Mouse (Mus musculus) liver, embryonic 15.5 days (tissue): ENCODE results near the gene Znrf1. TPM values are rescaled to one million over a fixed set of nuclear protein-coding genes. Genes with fewer than 3 reads are reported as not detected.
A peak's percentile ranks its signal among the peaks of the same experiment; 100 is the strongest.

Experiments
- ATAC-seq: fragments of 200-750 bp; cut with Nextera tagmentation; 2 replicates; pipeline ENCODE4 v1.8.0; 2017; ENCODE audit warnings: moderate number of reproducible peaks, mild to moderate bottlenecking, moderate library complexity; ENCODE audit not compliant: insufficient read depth
- H3K27ac ChIP-seq: fragments of 300-500 bp; sonication (generic); replicated peaks from 2 replicates; pipeline ENCODE4 v1.5.1; 2015; ENCODE audit warnings: mild to moderate bottlenecking, inconsistent platforms
- H3K27me3 ChIP-seq: fragments of 300-500 bp; sonication (generic); 2 replicates; pipeline ENCODE4 v1.6.1; 2015; ENCODE audit warnings: mild to moderate bottlenecking, inconsistent platforms
- H3K36me3 ChIP-seq: fragments of 300-500 bp; sonication (generic); replicated peaks from 2 replicates; pipeline ENCODE4 v1.6.1; 2015; ENCODE audit warnings: moderate library complexity, mild to moderate bottlenecking, inconsistent platforms
- H3K4me1 ChIP-seq: fragments of 300-500 bp; sonication (generic); replicated peaks from 2 replicates; pipeline ENCODE4 v1.6.1; 2015; ENCODE audit warnings: inconsistent platforms
- H3K4me2 ChIP-seq: fragments of 300-500 bp; sonication (generic); 2 replicates; pipeline ENCODE4 v1.6.1; 2015; ENCODE audit warnings: moderate library complexity, mild to moderate bottlenecking, inconsistent platforms
- H3K4me3 ChIP-seq: fragments of 300-500 bp; sonication (generic); replicated peaks from 2 replicates; pipeline ENCODE4 v1.5.1; 2015; ENCODE audit warnings: mild to moderate bottlenecking, inconsistent platforms
- H3K9ac ChIP-seq: fragments of 300-500 bp; sonication (generic); 2 replicates; pipeline ENCODE4 v1.6.1; 2015; ENCODE audit warnings: moderate library complexity, mild to moderate bottlenecking, inconsistent platforms
- H3K9me3 ChIP-seq: fragments of 300-500 bp; sonication (generic); replicated peaks from 2 replicates; pipeline ENCODE4 v1.6.1; 2016; ENCODE audit warnings: inconsistent platforms
- WGBS: fragments of 180-500 bp; shearing (Covaris S2); methylation state at CpG from one replicate; pipeline ENCODE4 v1.1.7; 2015; ENCODE audit warnings: mixed read lengths; ENCODE audit not compliant: insufficient replicate concordance; 5-methylcytosine and 5-hydroxymethylcytosine counted together
- polyA plus RNA-seq: library from polyadenylated mRNA; unstranded; fragments of >200 nt; fragmentation: Nextera tagmentation; extraction: Ambion mirVana; gene quantifications from 2 replicates; pipeline ENCODE4 v1.2.1, GENCODE M21; 2015

Gene Znrf1
- polyA plus RNA-seq, 1 experiment from 2014 or later = 6.6 TPM

DNA sequence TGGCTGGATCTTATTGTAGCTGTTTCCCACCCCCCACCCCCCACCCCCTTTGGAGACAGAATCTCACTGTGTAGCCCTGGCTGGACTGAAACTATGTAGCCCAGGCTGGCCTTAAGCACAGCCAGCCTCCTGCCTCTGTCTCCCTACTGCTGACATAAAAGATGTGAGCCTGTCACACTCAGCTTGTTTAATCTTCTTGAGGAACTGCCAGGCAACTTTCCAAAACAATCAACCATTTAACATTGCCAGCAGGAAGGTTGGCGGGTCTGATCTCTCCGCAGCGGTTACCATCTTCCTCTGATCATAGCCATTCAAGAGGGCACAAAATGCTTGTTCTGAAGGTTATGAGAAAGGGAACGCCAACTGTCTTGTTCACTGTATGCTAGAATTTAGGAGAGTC lies 2.4 kb upstream of the Znrf1 start:
- Histone ChIP-seq H3K27ac (no peak overlapping the region), H3K4me1 (peaks cover 19% of the 10 kb centered on the region), H3K4me2 (no peak overlapping the region), H3K27me3 (peaks cover 11% of the 10 kb centered on the region; the same call in 1 of the 2 replicates), H3K9me3 (no peaks in the 10 kb centered on the region), H3K36me3 (no peaks in the 10 kb centered on the region), H3K9ac (no peak overlapping the region), H3K4me3 (no peak overlapping the region)
- no peak for ATAC-seq
- WGBS = 72% methylated on average over 4 of the region's 4 CpGs

DNA sequence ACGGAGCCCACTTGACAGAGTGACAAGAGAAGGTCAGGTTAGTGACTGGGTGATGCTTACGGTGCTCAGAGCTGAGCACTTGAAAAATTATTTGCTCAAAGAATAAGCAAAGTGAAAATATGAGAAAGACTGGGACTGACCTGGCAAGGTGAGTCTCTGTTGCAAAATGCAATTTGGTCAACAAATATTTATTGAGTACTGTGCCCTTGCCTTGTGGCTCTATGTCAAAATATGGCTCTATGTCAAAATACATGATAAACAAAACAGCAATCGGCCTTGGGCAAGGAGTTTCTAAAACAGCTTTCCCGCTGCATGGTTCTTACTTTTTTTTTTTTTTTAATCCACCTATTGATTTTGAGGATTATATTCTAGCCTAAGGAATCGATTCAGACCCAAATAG lies 406 bp upstream of the Znrf1 start:
- peak overlapping the region; percentile 75; the same call in 1 of the 2 replicates for H3K4me3 ChIP-seq
- 62% methylated on average over 5 of the region's 5 CpGs for WGBS
- H3K4me2 ChIP-seq = peak overlapping the region; percentile 99; the same call in 1 of the 2 replicates
- H3K27ac ChIP-seq = no peak overlapping the region
- peaks cover 29% of the 10 kb centered on the region for H3K4me1 ChIP-seq
- no peaks in the 10 kb centered on the region for H3K36me3 ChIP-seq
- H3K9me3 ChIP-seq = no peaks in the 10 kb centered on the region
- H3K9ac ChIP-seq = no peak overlapping the region
- ATAC-seq = no peak
- H3K27me3 ChIP-seq = peaks cover 11% of the 10 kb centered on the region; the same call in 1 of the 2 replicates

DNA sequence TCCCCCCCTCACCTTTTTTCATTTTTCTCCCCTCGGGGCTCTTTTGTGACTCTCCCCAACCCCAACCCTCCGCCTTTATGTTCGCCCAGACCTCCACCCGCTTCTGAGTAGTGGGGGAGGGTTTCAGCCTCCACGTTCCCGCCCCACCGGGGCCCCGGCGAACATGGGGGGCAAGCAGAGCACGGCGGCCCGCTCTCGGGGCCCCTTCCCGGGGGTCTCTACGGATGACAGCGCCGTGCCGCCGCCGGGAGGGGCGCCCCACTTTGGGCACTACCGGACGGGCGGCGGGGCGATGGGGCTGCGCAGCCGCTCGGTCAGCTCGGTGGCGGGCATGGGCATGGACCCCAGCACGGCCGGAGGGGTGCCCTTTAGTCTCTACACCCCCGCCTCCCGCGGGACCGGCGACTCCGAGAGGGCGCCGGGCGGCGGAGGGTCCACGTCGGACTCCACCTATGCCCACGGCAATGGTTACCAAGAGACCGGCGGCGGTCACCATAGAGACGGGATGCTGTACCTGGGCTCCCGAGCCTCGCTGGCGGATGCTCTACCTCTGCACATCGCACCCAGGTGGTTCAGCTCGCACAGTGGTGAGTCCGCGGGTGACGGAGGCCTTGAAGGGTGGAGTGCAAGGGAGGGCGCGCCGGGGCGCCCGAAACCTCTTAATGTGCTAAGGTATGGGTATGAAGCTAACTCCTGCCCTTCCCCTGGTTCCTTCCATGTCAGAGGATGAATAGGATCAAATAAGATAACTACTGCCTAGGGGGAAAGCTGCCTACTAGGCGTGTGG lies 1.3 kb downstream of the Znrf1 start:
- Histone ChIP-seq H3K36me3 (no peaks in the 10 kb centered on the region), H3K4me1 (peaks cover 40% of the 10 kb centered on the region), H3K4me2 (peak overlapping the region; percentile 99), H3K27ac (peak overlapping the region; percentile 73), H3K27me3 (peaks cover 11% of the 10 kb centered on the region; the same call in 1 of the 2 replicates), H3K9me3 (no peaks in the 10 kb centered on the region), H3K9ac (peak overlapping the region; percentile 75), H3K4me3 (peak overlapping the region; percentile 75)
- ATAC-seq = peak; percentile 23
- WGBS = under 1% methylated on average over 63 of the region's 64 CpGs

DNA sequence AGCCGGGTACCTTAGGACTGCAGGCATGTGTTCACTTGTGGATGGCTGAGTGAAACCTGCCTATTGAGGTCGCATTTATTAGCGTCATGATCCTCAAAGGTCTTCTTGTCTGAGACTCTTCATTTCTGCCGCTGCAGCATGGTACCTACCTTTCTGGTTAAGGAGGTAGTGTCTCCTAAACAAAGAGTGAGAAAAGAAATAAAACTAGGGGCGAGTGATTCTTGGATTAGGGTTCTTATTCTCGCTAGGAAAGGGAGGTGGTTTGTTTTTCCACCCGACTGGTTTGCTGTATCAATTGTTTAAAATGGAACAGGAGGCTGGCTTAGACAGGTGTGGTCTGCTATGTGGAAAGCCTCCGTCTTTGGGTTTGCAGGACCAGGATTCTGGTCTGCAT lies 1.9 kb downstream of the Znrf1 start:
- Histone ChIP-seq H3K27ac (0 out of 2 replicates have a peak overlapping the region, but pooled peaks have one; percentile 3), H3K36me3 (no peaks in the 10 kb centered on the region), H3K4me2 (peak overlapping the region; percentile 99), H3K4me1 (peaks cover 44% of the 10 kb centered on the region), H3K27me3 (peaks cover 11% of the 10 kb centered on the region; the same call in 1 of the 2 replicates), H3K4me3 (peak overlapping the region; percentile 75), H3K9ac (peak overlapping the region; percentile 75; the same call in 1 of the 2 replicates), H3K9me3 (no peaks in the 10 kb centered on the region)
- 11% methylated on average over 8 of the region's 8 CpGs for WGBS
- ATAC-seq = no peak

DNA sequence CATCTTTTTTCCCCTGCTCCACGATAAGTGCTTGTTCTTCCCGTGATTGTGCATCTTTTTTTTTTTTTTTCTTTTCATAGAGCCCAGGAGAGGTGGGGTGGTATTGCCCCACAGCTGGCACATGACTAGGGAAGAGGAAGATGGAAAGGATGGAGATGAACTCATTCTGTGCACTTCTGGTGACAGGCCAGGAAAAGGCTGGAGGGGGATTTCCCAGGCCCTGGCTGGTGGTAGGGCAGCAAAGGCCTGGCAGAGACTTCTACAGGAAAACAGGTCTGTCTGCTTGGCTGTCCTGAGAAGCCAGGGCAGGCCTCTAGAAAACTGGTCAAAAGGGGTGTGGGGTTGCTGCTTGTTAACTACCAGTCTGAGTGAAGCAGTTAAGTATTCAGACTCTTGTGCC lies 2.3 kb downstream of the Znrf1 start:
- peaks cover 48% of the 10 kb centered on the region for H3K4me1 ChIP-seq
- H3K4me3 ChIP-seq = peak overlapping the region; percentile 75
- ATAC-seq = no peak
- peak overlapping the region; percentile 75; the same call in 1 of the 2 replicates for H3K9ac ChIP-seq
- peaks cover 11% of the 10 kb centered on the region; the same call in 1 of the 2 replicates for H3K27me3 ChIP-seq
- H3K36me3 ChIP-seq = no peaks in the 10 kb centered on the region
- WGBS = 6% methylated on average over 2 of the region's 2 CpGs
- no peak overlapping the region for H3K27ac ChIP-seq
- peak overlapping the region; percentile 99 for H3K4me2 ChIP-seq
- no peaks in the 10 kb centered on the region for H3K9me3 ChIP-seq

DNA sequence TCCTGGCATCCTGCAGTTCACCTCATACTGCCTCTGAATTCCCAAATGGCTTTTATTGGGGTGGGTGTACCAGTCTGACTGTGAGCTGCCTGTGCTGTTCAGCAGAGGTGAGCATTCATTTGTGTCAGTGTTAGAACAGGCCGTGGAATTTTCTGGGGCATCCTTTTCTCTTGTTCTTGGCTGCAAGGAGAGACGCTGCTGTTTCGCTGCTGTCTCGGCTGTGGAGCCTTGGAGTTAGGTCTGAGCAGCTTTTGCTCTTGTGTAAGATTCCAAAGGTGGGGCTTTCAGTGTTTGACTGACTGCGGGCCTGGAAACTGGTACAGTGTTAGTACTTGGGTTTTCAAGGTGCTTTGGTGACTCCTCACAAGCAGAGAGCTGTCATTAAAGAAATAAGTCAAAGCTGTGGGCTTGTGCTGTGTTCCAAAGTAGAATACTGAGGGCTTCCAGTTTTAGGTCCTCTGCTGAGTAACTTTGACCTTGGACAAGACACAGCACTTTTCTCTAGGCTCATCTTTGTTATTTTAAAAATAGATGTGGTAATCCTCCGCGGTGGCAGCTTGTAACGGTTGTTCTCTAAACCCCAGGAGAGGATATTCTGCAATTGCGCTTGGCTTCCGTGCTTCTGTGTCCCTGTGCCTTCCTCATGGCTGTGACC lies 3.7 kb downstream of the Znrf1 start:
- no peak for ATAC-seq
- H3K9me3 ChIP-seq = no peaks in the 10 kb centered on the region
- peaks cover 11% of the 10 kb centered on the region; the same call in 1 of the 2 replicates for H3K27me3 ChIP-seq
- H3K9ac ChIP-seq = no peak overlapping the region
- H3K36me3 ChIP-seq = no peaks in the 10 kb centered on the region
- peak overlapping the region; percentile 22 for H3K4me3 ChIP-seq
- H3K4me2 ChIP-seq = peak overlapping the region; percentile 99
- H3K27ac ChIP-seq = peak overlapping the region; percentile 53
- 26% methylated on average over 10 of the region's 10 CpGs for WGBS
- peaks cover 58% of the 10 kb centered on the region for H3K4me1 ChIP-seq

DNA sequence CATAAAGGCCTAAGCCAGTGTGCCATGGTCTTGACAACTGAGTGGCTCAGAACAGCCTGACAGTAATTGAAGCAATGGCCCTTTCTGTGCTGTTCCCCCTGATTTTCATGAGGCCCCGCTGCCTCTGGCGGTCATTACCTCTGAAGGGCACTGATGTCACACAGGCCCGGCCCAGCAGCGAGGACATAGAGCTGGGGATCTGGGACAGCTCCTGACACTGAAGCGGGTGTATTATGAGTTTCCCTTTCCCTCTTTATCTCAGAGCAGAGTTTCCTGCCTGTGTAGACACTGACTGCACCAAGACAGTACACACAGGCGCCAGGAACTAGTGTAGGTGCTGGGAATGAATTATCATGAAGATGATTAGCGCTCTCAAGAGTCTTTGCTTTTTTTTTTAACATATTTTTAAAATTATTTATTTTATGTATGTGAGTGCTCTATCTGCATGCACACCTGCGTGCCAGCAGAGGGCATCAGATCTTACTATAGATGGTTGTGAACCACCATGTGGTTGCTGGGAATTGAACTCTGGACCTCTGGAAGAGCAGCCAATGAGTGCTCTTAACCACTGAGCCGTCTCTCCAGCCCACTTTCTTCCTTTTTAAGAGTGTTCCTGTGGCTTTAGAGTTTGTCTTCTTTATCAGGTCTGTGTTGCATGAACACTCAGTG lies 7.9 kb downstream of the Znrf1 start:
- Histone ChIP-seq H3K27ac (no peak overlapping the region), H3K27me3 (no peaks in the 10 kb centered on the region), H3K9ac (no peak overlapping the region), H3K4me2 (no peak overlapping the region), H3K4me3 (no peak overlapping the region), H3K36me3 (no peaks in the 10 kb centered on the region), H3K4me1 (peaks cover 47% of the 10 kb centered on the region), H3K9me3 (no peaks in the 10 kb centered on the region)
- no peak for ATAC-seq
- WGBS = 50% methylated on average over 9 of the region's 9 CpGs

DNA sequence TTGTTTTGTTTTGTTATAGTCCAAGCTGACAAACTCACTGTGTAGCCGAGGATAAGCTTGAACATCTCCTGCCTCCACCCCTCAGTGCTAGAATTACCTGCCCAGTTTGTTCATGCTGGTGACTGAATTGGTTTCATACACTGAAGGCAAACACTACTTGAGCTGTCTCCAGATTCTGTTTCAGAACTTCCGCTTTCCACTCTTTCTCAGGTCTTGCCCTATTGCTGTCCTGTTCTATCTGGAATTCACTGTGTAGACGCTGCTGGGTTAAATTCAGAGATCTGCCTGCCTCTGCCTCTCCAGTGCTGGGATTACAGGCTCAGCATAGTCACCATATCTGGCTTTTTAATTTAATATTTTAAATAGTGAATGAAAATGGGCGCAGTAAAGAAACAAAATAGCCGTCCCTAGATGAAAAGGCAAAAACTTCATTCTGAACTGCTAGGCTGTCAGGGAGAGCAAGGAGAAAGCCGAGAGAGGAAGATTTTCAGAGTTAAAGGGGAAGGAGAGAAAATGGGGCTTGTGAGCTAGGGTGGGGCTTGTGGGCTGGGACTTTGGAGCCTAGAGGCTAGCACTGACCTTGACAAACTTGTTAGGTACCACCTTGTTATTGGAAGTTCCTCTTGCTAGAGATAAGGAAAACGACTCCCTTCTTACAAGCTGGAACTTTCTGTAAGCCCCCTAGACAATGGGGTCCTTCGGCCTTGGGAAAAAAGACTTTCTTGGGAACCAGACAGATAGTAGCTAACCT lies 9.7 kb downstream of the Znrf1 start:
- Histone ChIP-seq H3K4me3 (no peak overlapping the region), H3K4me2 (no peak overlapping the region), H3K9me3 (no peaks in the 10 kb centered on the region), H3K36me3 (no peaks in the 10 kb centered on the region), H3K9ac (no peak overlapping the region), H3K27ac (no peak overlapping the region), H3K27me3 (no peaks in the 10 kb centered on the region), H3K4me1 (peaks cover 52% of the 10 kb centered on the region)
- WGBS = 41% methylated on average over 8 of the region's 8 CpGs
- ATAC-seq = no peak

DNA sequence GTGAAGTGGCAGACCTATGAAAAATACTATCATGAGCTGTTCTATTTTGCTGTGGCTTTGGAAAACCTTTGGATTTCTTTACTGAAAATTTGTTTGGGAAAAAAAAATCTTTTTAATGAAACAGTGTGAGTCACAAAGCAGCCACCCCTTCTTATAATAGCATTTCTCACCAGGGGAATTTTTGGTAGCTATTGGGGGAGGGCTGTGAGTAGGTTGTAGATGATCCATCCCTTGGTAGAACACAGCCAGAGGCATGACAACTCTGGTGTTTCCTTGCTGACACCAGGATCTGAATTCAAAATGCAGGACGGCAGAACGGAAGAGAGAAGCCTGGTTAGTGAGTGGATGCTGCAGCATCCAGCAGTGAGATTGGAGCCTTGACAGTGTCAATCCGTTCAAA lies 11.2 kb downstream of the Znrf1 start:
- no peaks in the 10 kb centered on the region for H3K27me3 ChIP-seq
- no peak overlapping the region for H3K4me3 ChIP-seq
- no peaks in the 10 kb centered on the region for H3K36me3 ChIP-seq
- H3K4me2 ChIP-seq = no peak overlapping the region
- H3K4me1 ChIP-seq = peaks cover 42% of the 10 kb centered on the region
- H3K9ac ChIP-seq = no peak overlapping the region
- H3K27ac ChIP-seq = no peak overlapping the region
- 77% methylated on average over 3 of the region's 3 CpGs for WGBS
- ATAC-seq = no peak
- no peaks in the 10 kb centered on the region for H3K9me3 ChIP-seq

DNA sequence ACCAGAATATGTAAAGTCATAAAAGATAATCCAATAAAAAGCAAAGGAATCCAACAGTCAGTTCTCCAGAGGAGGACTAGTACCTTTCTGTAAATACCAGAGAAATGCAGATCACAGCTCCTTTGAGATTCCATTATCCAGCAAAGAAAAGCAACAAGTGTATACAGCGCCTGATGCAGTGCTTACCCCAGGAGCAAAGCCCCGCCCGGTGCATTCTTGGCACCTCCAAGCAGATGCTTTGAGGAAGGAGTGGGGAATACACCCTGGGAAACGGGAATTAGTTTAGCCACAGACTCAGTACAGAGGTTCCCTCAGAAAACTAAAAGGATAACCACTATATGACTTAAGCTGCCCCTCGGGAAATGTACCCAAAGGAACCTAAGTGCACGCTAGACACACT lies 12.3 kb downstream of the Znrf1 start:
- Histone ChIP-seq H3K9ac (no peak overlapping the region), H3K4me2 (no peak overlapping the region), H3K27me3 (no peaks in the 10 kb centered on the region), H3K4me1 (peaks cover 34% of the 10 kb centered on the region), H3K36me3 (no peaks in the 10 kb centered on the region), H3K27ac (no peak overlapping the region), H3K9me3 (no peaks in the 10 kb centered on the region), H3K4me3 (no peak overlapping the region)
- ATAC-seq = no peak
- 76% methylated on average over 6 of the region's 6 CpGs for WGBS
